Mouse (Mus musculus): ENCODE measurements around the gene Hfe. TPM values are rescaled to one million over a fixed set of nuclear protein-coding genes. Genes with fewer than 3 reads are reported as not detected.
"Not testable (repeated sequence)": the region's sequence is repeated elsewhere in the genome, so short reads cannot be mapped to it uniquely, and the experiment has no call there.

Gene Hfe
- polyA plus RNA-seq, 1 experiment = 4.3 TPM

- H3K4me3 ChIP-seq (ENCODE audit: insufficient read depth, low read length) = peak overlapping the region; percentile 40
Observed at GRCm38 (mm10) chr13:23751478-23751956, 40.9 kb upstream of the Hfe start.

GRCm38 (mm10) chr13:23750839-23751477, 40.3 kb upstream of the Hfe start, which contains the start of gene Hist1h2ab:
Hist1h2ab (plus strand) TSS chr13:23751126.
- H3K4me3 ChIP-seq (ENCODE audit: insufficient read depth, low read length) = peak within 1 kb of the TSS; percentile 40
- not testable (repeated sequence) for H3K4me1 ChIP-seq (ENCODE audit: control insufficient read depth, insufficient read depth, low read length)
- H3K27ac ChIP-seq (ENCODE audit: insufficient read depth, low read length) = peak within 1 kb of the TSS; percentile 98
- TF ChIP-seq POLR2A (IDR thresholded peaks at IDR 0.05; ENCODE audit: extremely low read depth, insufficient read depth, low read length) = peak; percentile 64; the same call in 1 of the 2 replicates

More at GRCm38 (mm10) chr13:23751478-23751956, 40.9 kb upstream of the Hfe start:
- TF ChIP-seq POLR2A (IDR thresholded peaks at IDR 0.05; ENCODE audit: extremely low read depth, insufficient read depth, low read length) = no peak
- no peak for TF ChIP-seq CTCF (IDR thresholded peaks at IDR 0.05; ENCODE audit: extremely low read depth, insufficient read depth, low read length)
- H3K27ac ChIP-seq (ENCODE audit: insufficient read depth, low read length) = peak overlapping the region; percentile 82
- no peaks in the 10 kb centered on the region for H3K4me1 ChIP-seq (ENCODE audit: control insufficient read depth, insufficient read depth, low read length)

- H3K4me3 ChIP-seq (ENCODE audit: insufficient read depth, low read length) = no peak overlapping the region
- no peaks in the 10 kb centered on the region for H3K4me1 ChIP-seq (ENCODE audit: control insufficient read depth, insufficient read depth, low read length)
- TF ChIP-seq POLR2A (IDR thresholded peaks at IDR 0.05; ENCODE audit: extremely low read depth, insufficient read depth, low read length) (no peak), CTCF (IDR thresholded peaks at IDR 0.05; ENCODE audit: extremely low read depth, insufficient read depth, low read length) (no peak)
- no peak overlapping the region for H3K27ac ChIP-seq (ENCODE audit: insufficient read depth, low read length)
Observed at GRCm38 (mm10) chr13:23749563-23750121, 39.0 kb upstream of the Hfe start.

- Histone ChIP-seq H3K4me1 (ENCODE audit: control insufficient read depth, insufficient read depth, low read length) (no peaks in the 10 kb centered on the region), H3K27ac (ENCODE audit: insufficient read depth, low read length) (no peak overlapping the region), H3K4me3 (ENCODE audit: insufficient read depth, low read length) (no peak overlapping the region)
- no peak for TF ChIP-seq POLR2A (IDR thresholded peaks at IDR 0.05; ENCODE audit: extremely low read depth, insufficient read depth, low read length)
- no peak for TF ChIP-seq CTCF (IDR thresholded peaks at IDR 0.05; ENCODE audit: extremely low read depth, insufficient read depth, low read length)
Observed at GRCm38 (mm10) chr13:23747892-23748288, 37.2 kb upstream of the Hfe start.

GRCm38 (mm10) chr13:23747081-23747891, 36.6 kb upstream of the Hfe start:
- TF ChIP-seq POLR2A (IDR thresholded peaks at IDR 0.05; ENCODE audit: extremely low read depth, insufficient read depth, low read length) (no peak), CTCF (IDR thresholded peaks at IDR 0.05; ENCODE audit: extremely low read depth, insufficient read depth, low read length) (no peak)
- Histone ChIP-seq H3K4me3 (ENCODE audit: insufficient read depth, low read length) (0 out of 2 replicates have a peak overlapping the region, but pooled peaks have one; percentile 30), H3K27ac (ENCODE audit: insufficient read depth, low read length) (peak overlapping the region; percentile 44), H3K4me1 (ENCODE audit: control insufficient read depth, insufficient read depth, low read length) (no peaks in the 10 kb centered on the region)

- Histone ChIP-seq H3K27ac (ENCODE audit: insufficient read depth, low read length) (peak within 1 kb of the TSS; percentile 88), H3K4me3 (ENCODE audit: insufficient read depth, low read length) (peak within 1 kb of the TSS; percentile 30)
- not testable (repeated sequence) for H3K4me1 ChIP-seq (ENCODE audit: control insufficient read depth, insufficient read depth, low read length)
Observed at GRCm38 (mm10) chr13:23746201-23747080, 35.8 kb upstream of the Hfe start, which contains the start of gene Hist1h2bb. Hist1h2bb (plus strand) TSS chr13:23746734.

- peak within 1 kb of the TSS; percentile 88 for H3K27ac ChIP-seq (ENCODE audit: insufficient read depth, low read length)
- no peaks in the 10 kb centered on the region for H3K4me1 ChIP-seq (ENCODE audit: control insufficient read depth, insufficient read depth, low read length)
- TF ChIP-seq CTCF (IDR thresholded peaks at IDR 0.05; ENCODE audit: extremely low read depth, insufficient read depth, low read length) (no peak), POLR2A (IDR thresholded peaks at IDR 0.05; ENCODE audit: extremely low read depth, insufficient read depth, low read length) (no peak)
- peak within 1 kb of the TSS; percentile 30 for H3K4me3 ChIP-seq (ENCODE audit: insufficient read depth, low read length)
Observed at GRCm38 (mm10) chr13:23745381-23746161, 34.9 kb upstream of the Hfe start, which contains the start of gene Hist1h3c. Hist1h3c (minus strand) TSS chr13:23745602.
